Mouse (Mus musculus): ENCODE data around the gene Pla2g12a. TPM values are rescaled to one million over a fixed set of nuclear protein-coding genes. Genes with fewer than 3 reads are reported as not detected.

Pla2g12a gene
- 32.2 and 40.1 TPM in 2 replicates for total RNA-seq (2015)
- total RNA-seq (2017), result 24.3 and 31.3 TPM in 2 replicates

- ATAC-seq (replicated peaks; ENCODE audit: poor library complexity), result peak; percentile 67
Measured at GRCm38 (mm10) chr3:129878405-129879021, at the start of gene Pla2g12a. Gene Pla2g12a (plus strand): TSS chr3:129878606.

- ATAC-seq (replicated peaks; ENCODE audit: poor library complexity), result peak; percentile 33
Measured at GRCm38 (mm10) chr3:129830626-129831025, 47.8 kb upstream of the Pla2g12a start.

- peak; percentile 89 for ATAC-seq (replicated peaks; ENCODE audit: poor library complexity)
Measured at GRCm38 (mm10) chr3:129831035-129831568, 47.3 kb upstream of the Pla2g12a start, which contains the start of gene Gar1. Gene Gar1 (minus strand): TSS chr3:129831396.

- no peak for ATAC-seq (replicated peaks; ENCODE audit: poor library complexity)
Measured at GRCm38 (mm10) chr3:129835388-129835934, 42.9 kb upstream of the Pla2g12a start, which contains the start of gene Cfi. Gene Cfi (plus strand): TSS chr3:129835884.

GRCm38 (mm10) chr3:129836051-129836697, 42.2 kb upstream of the Pla2g12a start:
- 0 out of 2 replicates have a peak, but pooled peaks have one; percentile 4 for ATAC-seq (replicated peaks; ENCODE audit: poor library complexity)

GRCm38 (mm10) chr3:129836965-129837364, 41.4 kb upstream of the Pla2g12a start:
- no peak for ATAC-seq (replicated peaks; ENCODE audit: poor library complexity)

- no peak for ATAC-seq (replicated peaks; ENCODE audit: poor library complexity)
Measured at GRCm38 (mm10) chr3:129838017-129838416, 40.4 kb upstream of the Pla2g12a start.

GRCm38 (mm10) chr3:129845868-129846267, 32.5 kb upstream of the Pla2g12a start:
- peak; percentile 65 for ATAC-seq (replicated peaks; ENCODE audit: poor library complexity)

- ATAC-seq (replicated peaks; ENCODE audit: poor library complexity), result no peak
Measured at GRCm38 (mm10) chr3:129846846-129847245, 31.6 kb upstream of the Pla2g12a start.

GRCm38 (mm10) chr3:129862592-129862991, 15.8 kb upstream of the Pla2g12a start:
- no peak for ATAC-seq (replicated peaks; ENCODE audit: poor library complexity)

- peak; percentile 99 for ATAC-seq (replicated peaks; ENCODE audit: poor library complexity)
Measured at GRCm38 (mm10) chr3:129863698-129864097, 14.7 kb upstream of the Pla2g12a start.

GRCm38 (mm10) chr3:129877327-129877726, 1.1 kb upstream of the Pla2g12a start:
- ATAC-seq (replicated peaks; ENCODE audit: poor library complexity), result no peak

- ATAC-seq (replicated peaks; ENCODE audit: poor library complexity), result peak; percentile 42
Measured at GRCm38 (mm10) chr3:129879131-129879757, 838 bp downstream of the Pla2g12a start.

GRCm38 (mm10) chr3:129879913-129880312, 1.5 kb downstream of the Pla2g12a start:
- ATAC-seq (replicated peaks; ENCODE audit: poor library complexity), result no peak

GRCm38 (mm10) chr3:129880925-129881593, 2.7 kb downstream of the Pla2g12a start:
- peak; percentile 56 for ATAC-seq (replicated peaks; ENCODE audit: poor library complexity)

- ATAC-seq (replicated peaks; ENCODE audit: poor library complexity), result peak; percentile 36
Measured at GRCm38 (mm10) chr3:129885577-129885976, 7.2 kb downstream of the Pla2g12a start.

- ATAC-seq (replicated peaks; ENCODE audit: poor library complexity), result no peak
Measured at GRCm38 (mm10) chr3:129886430-129886829, 8.0 kb downstream of the Pla2g12a start.

- ATAC-seq (replicated peaks; ENCODE audit: poor library complexity), result no peak
Measured at GRCm38 (mm10) chr3:129887779-129888517, 9.5 kb downstream of the Pla2g12a start.

GRCm38 (mm10) chr3:129892003-129892402, 13.6 kb downstream of the Pla2g12a start:
- 0 out of 2 replicates have a peak, but pooled peaks have one; percentile 31 for ATAC-seq (replicated peaks; ENCODE audit: poor library complexity)

- ATAC-seq (replicated peaks; ENCODE audit: poor library complexity), result no peak
Measured at GRCm38 (mm10) chr3:129893143-129893542, 14.7 kb downstream of the Pla2g12a start.

All from megakaryocyte progenitor cell, adult 5-6 weeks (primary cell).